Mouse (Mus musculus) gastrocnemius, adult 2 months (tissue): ENCODE measurements around the gene Olfr228. TPM values are rescaled to one million over a fixed set of nuclear protein-coding genes. Genes with fewer than 3 reads are reported as not detected.
"Not testable (repeated sequence)": the region's sequence is repeated elsewhere in the genome, so short reads cannot be mapped to it uniquely, and the experiment has no call there.

Source experiments
- DNase-seq: peaks from one replicate; pipeline ENCODE4 v3.0.0; 2022
- H3K27ac ChIP-seq: fragments of 200-600 bp; 2 replicates; pipeline ENCODE4 v1.8.1; 2022; ENCODE audit warnings: mild to moderate bottlenecking
- H3K4me3 ChIP-seq: fragments of 200-600 bp; 2 replicates; pipeline ENCODE4 v1.8.1; 2022; ENCODE audit warnings: mild to moderate bottlenecking, moderate library complexity
- CTCF ChIP-seq: fragments of 200-600 bp; IDR thresholded peaks from 2 replicates; pipeline ENCODE4 v1.8.1; 2022; ENCODE audit warnings: antibody characterized with exemption, mild to moderate bottlenecking, moderate library complexity
- intact Hi-C: fragments of 180-260 bp; cut with DNase I; formaldehyde crosslinking; loops from one replicate; pipeline ENCODE4 v1.15.1; 2025
- long read RNA-seq, 2 experiments: library from polyadenylated mRNA; stranded (forward); transcript quantifications; one replicate each; pipeline ENCODE4 v2.0.0; 2021
- total RNA-seq, 2 experiments: library from RNA; stranded (reverse); gene quantifications; 2 replicates each; pipeline ENCODE4 v1.2.3; 2021

The Olfr228 gene
- not detected for total RNA-seq
- long read RNA-seq, experiment 1, result 0 reads
- long read RNA-seq, experiment 2, result 0 reads

DNA sequence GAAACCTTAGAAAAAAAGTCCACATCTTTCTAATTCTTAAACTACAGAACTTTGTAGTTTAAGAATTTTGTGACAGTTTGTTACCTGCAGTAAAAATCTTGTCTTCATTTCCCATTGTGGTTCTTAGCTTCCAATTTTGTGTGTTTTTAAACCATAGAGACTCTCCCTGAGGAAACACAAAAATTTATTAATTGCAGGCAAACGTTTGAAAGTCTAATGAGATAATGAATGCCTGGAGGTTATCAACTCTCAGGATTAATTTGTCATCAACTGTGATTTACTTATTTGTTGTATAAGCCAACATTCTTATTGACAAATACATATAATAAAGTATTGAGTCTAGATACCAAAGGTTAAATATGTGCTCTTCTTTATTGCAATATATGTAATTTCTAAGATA is at the start of gene Olfr228:
Olfr228 (minus strand) TSS at position 101 of the 400 bp plus-strand sequence.
- no peak for DNase-seq
- no peak for TF ChIP-seq CTCF
- intact Hi-C loops, result no loop called here
- Histone ChIP-seq H3K27ac (no peak within 1 kb of the TSS), H3K4me3 (no peak within 1 kb of the TSS)

DNA sequence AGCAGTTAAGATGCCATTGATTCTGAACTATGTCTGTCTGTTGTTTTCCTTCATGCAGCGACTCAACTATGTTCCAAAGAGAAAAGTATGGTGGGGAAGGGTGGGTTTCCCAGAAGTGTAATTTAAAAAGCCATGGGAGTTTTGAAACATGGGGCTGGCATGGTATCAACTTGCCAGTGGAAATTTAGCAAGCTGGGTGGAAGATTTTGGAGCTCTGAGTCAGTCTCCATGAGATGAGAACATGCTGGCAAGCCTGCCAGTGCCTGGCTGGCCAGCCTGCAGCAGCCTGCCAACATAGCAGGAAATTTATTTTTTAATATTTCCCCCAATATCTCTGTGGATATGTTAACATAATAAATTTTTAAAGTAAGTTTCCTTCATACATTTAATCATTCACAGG is 43.8 kb upstream of the Olfr228 start:
- DNase-seq, result no peak
- TF ChIP-seq CTCF, result no peak
- intact Hi-C loops, result no loop called here
- no peak overlapping the region for H3K27ac ChIP-seq
- H3K4me3 ChIP-seq, result no peak overlapping the region

DNA sequence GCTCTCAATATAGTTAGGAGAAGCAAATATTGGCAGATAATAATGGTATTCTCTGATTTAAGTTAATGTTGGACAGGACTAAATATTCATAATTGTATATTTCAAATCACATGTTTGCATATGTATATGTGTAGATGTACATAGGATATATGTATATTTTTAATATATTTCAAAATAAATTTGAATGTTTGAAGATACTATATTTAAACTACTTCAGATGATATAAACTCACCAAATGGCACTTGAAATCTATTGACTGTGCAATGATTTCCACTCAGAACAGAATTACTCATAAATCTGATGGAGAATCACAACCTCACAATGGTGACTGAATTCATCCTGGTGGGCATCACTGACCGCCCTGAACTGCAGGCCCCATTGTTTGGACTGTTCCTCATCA is 21.0 kb upstream of the Olfr228 start, which contains the start of gene Olfr1076:
Olfr1076 (plus strand) TSS at position 301 of the 400 bp plus-strand sequence.
- TF ChIP-seq CTCF, result no peak
- Histone ChIP-seq H3K27ac (no peak within 1 kb of the TSS), H3K4me3 (no peak within 1 kb of the TSS)
- intact Hi-C loops, result no loop called here
- DNase-seq, result no peak

DNA sequence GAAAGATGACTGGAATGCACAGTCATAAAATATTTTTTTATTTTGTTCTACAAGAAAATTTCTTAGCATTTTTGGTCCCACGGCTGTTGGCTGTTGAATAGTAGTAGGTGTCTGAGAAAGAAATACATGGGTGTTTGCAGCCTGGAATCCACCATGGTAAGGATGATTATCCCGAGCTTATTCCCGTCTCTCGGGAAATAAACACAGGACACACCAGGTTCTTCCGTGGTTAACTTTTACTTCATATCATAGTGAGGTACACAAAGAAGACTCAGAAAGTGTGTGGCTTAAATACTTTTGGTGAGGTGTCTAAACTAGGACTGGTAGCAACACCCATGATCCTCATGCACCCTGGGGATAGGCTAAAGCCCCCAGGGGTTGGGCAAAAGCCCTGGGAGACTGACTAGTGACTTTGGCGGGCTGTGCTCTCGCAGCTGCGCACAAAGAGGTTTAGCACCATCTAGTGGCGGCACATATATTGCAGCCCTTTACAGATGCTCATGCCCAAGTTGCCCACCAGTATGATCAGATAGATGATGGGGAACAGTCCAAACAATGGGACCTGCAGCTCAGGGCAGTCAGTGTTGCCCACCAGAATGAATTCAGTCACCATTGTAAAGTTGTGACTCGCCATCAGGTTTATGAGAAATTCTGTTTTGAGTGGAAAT is 22.6 kb downstream of the Olfr228 start:
- no peak overlapping the region for H3K4me3 ChIP-seq

DNA sequence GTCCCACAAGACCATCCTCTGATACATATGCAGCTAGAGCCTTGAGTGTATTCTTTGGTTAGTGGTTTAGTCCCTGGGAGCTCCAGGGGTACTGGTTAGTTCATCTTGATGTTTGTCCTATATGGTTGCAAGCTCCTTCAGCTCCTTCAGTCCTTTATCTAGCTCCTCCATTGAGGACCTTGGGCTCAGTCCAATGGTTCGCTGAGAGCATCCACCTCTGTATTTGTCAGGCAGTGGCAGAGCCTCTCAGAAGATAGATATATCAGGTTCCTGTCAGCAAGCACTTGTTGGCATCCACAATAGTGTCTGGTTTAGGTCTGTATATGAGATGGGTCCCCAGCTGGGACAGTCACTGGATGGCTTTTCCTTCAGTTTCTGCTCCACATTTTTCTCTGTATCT is 26.8 kb downstream of the Olfr228 start:
- intact Hi-C loops, result loop anchor here (5.0 kb wide), 1 partner anchor 733 kb away; no protein-coding TSS in a partner anchor
- Histone ChIP-seq H3K27ac (no peak overlapping the region), H3K4me3 (no peak overlapping the region)
- no peak for TF ChIP-seq CTCF
- DNase-seq, result no peak

More for the DNA sequence above, 22.6 kb downstream of the Olfr228 start:
- intact Hi-C loops, result loop anchor here (5.0 kb wide), 1 partner anchor 737 kb away; no protein-coding TSS in a partner anchor
- TF ChIP-seq CTCF, result peak; percentile 74
- no peak overlapping the region for H3K27ac ChIP-seq
- peak; percentile 23 for DNase-seq

DNA sequence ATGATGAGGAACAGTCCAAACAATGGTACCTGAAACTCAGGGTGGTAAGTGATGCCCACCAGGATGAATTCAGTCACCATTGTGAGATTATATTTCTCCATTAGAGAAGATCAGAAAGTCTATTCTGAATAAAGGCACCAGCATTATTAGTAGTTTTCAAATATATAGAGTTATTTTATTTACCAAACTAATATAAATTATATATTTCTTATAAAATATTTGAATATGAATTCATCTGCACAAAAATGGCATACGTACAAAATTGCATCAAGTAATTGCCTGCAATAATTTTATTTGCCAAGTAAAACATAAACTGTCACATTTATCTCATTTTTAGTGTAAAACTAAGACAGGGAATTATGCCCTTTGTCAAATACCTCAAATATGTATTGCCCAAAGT is 31.0 kb downstream of the Olfr228 start, which contains the start of gene Olfr1066:
Olfr1066 (minus strand) TSS at position 101 of the 400 bp plus-strand sequence.
- no peak for TF ChIP-seq CTCF
- DNase-seq, result no peak
- H3K27ac ChIP-seq, result no peak within 1 kb of the TSS
- H3K4me3 ChIP-seq, result no peak within 1 kb of the TSS
- intact Hi-C loops, result no loop called here

DNA sequence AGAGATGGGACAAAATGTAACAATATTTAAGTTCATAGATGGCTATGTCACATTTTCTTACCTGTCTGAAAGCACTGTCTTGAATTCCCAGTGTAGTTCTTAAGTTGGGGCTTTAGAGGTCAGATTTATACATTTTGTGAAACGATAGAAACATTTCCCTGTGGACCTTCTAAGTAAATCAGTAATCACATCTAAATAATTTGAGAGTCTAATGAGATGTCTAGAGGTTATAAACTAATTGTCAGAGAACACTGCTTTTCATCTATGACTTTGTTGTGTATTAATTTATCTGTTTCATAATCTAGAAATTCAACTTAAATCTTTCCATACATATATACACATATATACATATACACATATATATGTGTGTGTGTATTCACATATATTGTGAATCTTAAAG is 36.7 kb downstream of the Olfr228 start, which contains the start of gene Olfr1065:
Olfr1065 (minus strand) TSS at position 101 of the 400 bp plus-strand sequence.
- DNase-seq, H3K4me3 ChIP-seq, intact Hi-C loops, H3K27ac ChIP-seq: not testable (repeated sequence)

DNA sequence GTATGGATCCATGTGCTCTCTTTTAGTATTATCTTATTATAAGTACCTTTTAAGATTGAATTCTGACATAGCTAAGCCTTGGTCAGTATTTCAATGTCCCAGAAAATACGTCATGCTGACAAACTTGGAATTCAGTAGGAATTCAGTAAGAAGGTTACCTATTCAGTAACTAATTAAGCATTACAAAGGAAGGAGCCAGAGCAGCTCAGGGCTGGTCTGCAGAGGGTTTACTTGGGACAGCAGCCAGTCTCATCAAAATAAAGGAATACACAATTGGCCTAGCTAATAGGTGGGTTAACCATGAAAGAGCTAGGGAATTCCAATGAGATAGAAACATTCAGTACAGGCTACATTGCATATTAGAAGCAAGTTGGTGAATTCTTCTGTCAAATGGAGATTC is 45.1 kb downstream of the Olfr228 start:
- H3K27ac ChIP-seq, intact Hi-C loops, DNase-seq, H3K4me3 ChIP-seq: not testable (repeated sequence)

Other genes starting within 250 kb of the Olfr228 start
- not detected for gene Olfr1048, start 247.1 kb downstream of the Olfr228 start, total RNA-seq
- not detected for gene Olfr1049, start 229.1 kb downstream of the Olfr228 start, total RNA-seq
- not detected for gene Olfr1051, start 208.3 kb downstream of the Olfr228 start, total RNA-seq
- not detected for gene Olfr1052, start 194.9 kb downstream of the Olfr228 start, total RNA-seq
- gene Olfr1053, start 172.1 kb downstream of the Olfr228 start, total RNA-seq, result not detected
- not detected for gene Olfr1054, start 152.0 kb downstream of the Olfr228 start, total RNA-seq
- not detected for gene Olfr1055, start 137.1 kb downstream of the Olfr228 start, total RNA-seq
- gene Olfr1056, start 124.9 kb downstream of the Olfr228 start, total RNA-seq, result not detected
- not detected for gene Olfr1057, start 109.0 kb downstream of the Olfr228 start, total RNA-seq
- not detected for gene Olfr1058, start 98.8 kb downstream of the Olfr228 start, total RNA-seq
- not detected for gene Olfr1061, start 73.3 kb downstream of the Olfr228 start, total RNA-seq
- gene Olfr1062, start 60.6 kb downstream of the Olfr228 start, total RNA-seq, result not detected
- not detected for gene Olfr1065, start 36.8 kb downstream of the Olfr228 start, total RNA-seq
- not detected for gene Olfr1066, start 31.1 kb downstream of the Olfr228 start, total RNA-seq
- gene Olfr1076, start 21.1 kb upstream of the Olfr228 start, total RNA-seq, result not detected
- not detected for gene Olfr1079, start 55.1 kb upstream of the Olfr228 start, total RNA-seq
- not detected for gene Olfr1080, start 70.8 kb upstream of the Olfr228 start, total RNA-seq
- gene Olfr1082, start 111.6 kb upstream of the Olfr228 start, total RNA-seq, result not detected
- gene Olfr1084, start 152.3 kb upstream of the Olfr228 start, total RNA-seq, result not detected
- gene Olfr1085, start 174.6 kb upstream of the Olfr228 start, total RNA-seq, result not detected
- gene Olfr1086, start 192.7 kb upstream of the Olfr228 start, total RNA-seq, result not detected
- gene Olfr1087, start 211.0 kb upstream of the Olfr228 start, total RNA-seq, result not detected
- not detected for gene Olfr1089, start 246.3 kb upstream of the Olfr228 start, total RNA-seq